Mouse (Mus musculus): ENCODE results near the gene Phkg2. TPM values are rescaled to one million over a fixed set of nuclear protein-coding genes. Genes with fewer than 3 reads are reported as not detected.
"Not testable (repeated sequence)": the region's sequence is repeated elsewhere in the genome, so short reads cannot be mapped to it uniquely, and the experiment has no call there.

The Phkg2 gene
- total and polyA plus RNA-seq, 2 experiments: 20.1 to 40.5 TPM

- WGBS: 83% methylated on average over 2 of the region's 2 CpGs
- Histone ChIP-seq H3K4me3 (ENCODE audit: insufficient read depth, low read depth, low read length) (no peak overlapping the region), H3K79me2 (ENCODE audit: control insufficient read depth, insufficient read depth, low read length) (0 out of 2 replicates have a peak, but pooled peaks cover 3% of the 10 kb centered on the region), H3K4me1 (ENCODE audit: control insufficient read depth, insufficient read depth, low read length) (peaks cover 3% of the 10 kb centered on the region; the same call in 1 of the 2 replicates), H3K27me3 (ENCODE audit: control insufficient read depth, insufficient read depth, low read length) (no peaks in the 10 kb centered on the region), H3K27ac (replicated peaks; ENCODE audit: insufficient read depth, low read depth, low read length) (no peak overlapping the region), H3K36me3 (ENCODE audit: control insufficient read depth, insufficient read depth, low read length) (no peaks in the 10 kb centered on the region), H3K9ac (ENCODE audit: low read depth, low read length) (no peak overlapping the region)
- no peak for DNase-seq (ENCODE audit: extremely low read depth, low read depth, low spot score)
- no peak for TF ChIP-seq POLR2A (IDR thresholded peaks at IDR 0.05; ENCODE audit: extremely low read depth, insufficient read depth, low read length)
- TF ChIP-seq CTCF (IDR thresholded peaks at IDR 0.05; ENCODE audit: low read depth, low read length): no peak
Measured at GRCm38 (mm10) chr7:127617962-127618361, 44.8 kb downstream of the Phkg2 start.

GRCm38 (mm10) chr7:127618402-127618801 is 45.3 kb downstream of the Phkg2 start:
- H3K27ac ChIP-seq (replicated peaks; ENCODE audit: insufficient read depth, low read depth, low read length); H3K4me3 ChIP-seq (ENCODE audit: insufficient read depth, low read depth, low read length); DNase-seq (ENCODE audit: extremely low read depth, low read depth, low spot score); H3K79me2 ChIP-seq (ENCODE audit: control insufficient read depth, insufficient read depth, low read length); H3K36me3 ChIP-seq (ENCODE audit: control insufficient read depth, insufficient read depth, low read length); H3K4me1 ChIP-seq (ENCODE audit: control insufficient read depth, insufficient read depth, low read length); H3K27me3 ChIP-seq (ENCODE audit: control insufficient read depth, insufficient read depth, low read length); H3K9ac ChIP-seq (ENCODE audit: low read depth, low read length): not testable (repeated sequence)
- WGBS: 93% methylated on average over 7 of the region's 8 CpGs

GRCm38 (mm10) chr7:127626039-127626438 is 52.9 kb downstream of the Phkg2 start:
- no peak for DNase-seq (ENCODE audit: extremely low read depth, low read depth, low spot score)
- H3K27ac ChIP-seq (replicated peaks; ENCODE audit: insufficient read depth, low read depth, low read length): no peak overlapping the region
- no peaks in the 10 kb centered on the region for H3K4me1 ChIP-seq (ENCODE audit: control insufficient read depth, insufficient read depth, low read length)
- 96% methylated on average over 7 of the region's 7 CpGs for WGBS
- H3K36me3 ChIP-seq (ENCODE audit: control insufficient read depth, insufficient read depth, low read length): no peaks in the 10 kb centered on the region
- H3K9ac ChIP-seq (ENCODE audit: low read depth, low read length): no peak overlapping the region
- H3K4me3 ChIP-seq (ENCODE audit: insufficient read depth, low read depth, low read length): no peak overlapping the region
- H3K27me3 ChIP-seq (ENCODE audit: control insufficient read depth, insufficient read depth, low read length): no peaks in the 10 kb centered on the region
- TF ChIP-seq POLR2A (IDR thresholded peaks at IDR 0.05; ENCODE audit: extremely low read depth, insufficient read depth, low read length): no peak
- no peaks in the 10 kb centered on the region for H3K79me2 ChIP-seq (ENCODE audit: control insufficient read depth, insufficient read depth, low read length)

- WGBS: 91% methylated on average over 4 of the region's 4 CpGs
- no peak for TF ChIP-seq CTCF (IDR thresholded peaks at IDR 0.05; ENCODE audit: low read depth, low read length)
- no peak for TF ChIP-seq POLR2A (IDR thresholded peaks at IDR 0.05; ENCODE audit: extremely low read depth, insufficient read depth, low read length)
- H3K79me2 ChIP-seq (ENCODE audit: control insufficient read depth, insufficient read depth, low read length): no peaks in the 10 kb centered on the region
- no peaks in the 10 kb centered on the region for H3K4me1 ChIP-seq (ENCODE audit: control insufficient read depth, insufficient read depth, low read length)
- no peaks in the 10 kb centered on the region for H3K27me3 ChIP-seq (ENCODE audit: control insufficient read depth, insufficient read depth, low read length)
- H3K4me3 ChIP-seq (ENCODE audit: insufficient read depth, low read depth, low read length): no peak overlapping the region
- DNase-seq (ENCODE audit: extremely low read depth, low read depth, low spot score): no peak
- no peak overlapping the region for H3K27ac ChIP-seq (replicated peaks; ENCODE audit: insufficient read depth, low read depth, low read length)
- H3K36me3 ChIP-seq (ENCODE audit: control insufficient read depth, insufficient read depth, low read length): no peaks in the 10 kb centered on the region
- H3K9ac ChIP-seq (ENCODE audit: low read depth, low read length): no peak overlapping the region
Measured at GRCm38 (mm10) chr7:127626471-127626870, 53.3 kb downstream of the Phkg2 start.

GRCm38 (mm10) chr7:127628646-127629045 is 55.5 kb downstream of the Phkg2 start:
- Histone ChIP-seq H3K27me3 (ENCODE audit: control insufficient read depth, insufficient read depth, low read length) (no peaks in the 10 kb centered on the region), H3K9ac (ENCODE audit: low read depth, low read length) (no peak overlapping the region), H3K79me2 (ENCODE audit: control insufficient read depth, insufficient read depth, low read length) (no peaks in the 10 kb centered on the region), H3K4me3 (ENCODE audit: insufficient read depth, low read depth, low read length) (no peak overlapping the region), H3K4me1 (ENCODE audit: control insufficient read depth, insufficient read depth, low read length) (no peaks in the 10 kb centered on the region), H3K36me3 (ENCODE audit: control insufficient read depth, insufficient read depth, low read length) (no peaks in the 10 kb centered on the region), H3K27ac (replicated peaks; ENCODE audit: insufficient read depth, low read depth, low read length) (no peak overlapping the region)
- TF ChIP-seq CTCF (IDR thresholded peaks at IDR 0.05; ENCODE audit: low read depth, low read length): no peak
- TF ChIP-seq POLR2A (IDR thresholded peaks at IDR 0.05; ENCODE audit: extremely low read depth, insufficient read depth, low read length): no peak
- 78% methylated on average over 4 of the region's 5 CpGs for WGBS
- DNase-seq (ENCODE audit: extremely low read depth, low read depth, low spot score): no peak

GRCm38 (mm10) chr7:127631416-127631815 is 58.3 kb downstream of the Phkg2 start:
- DNase-seq (ENCODE audit: extremely low read depth, low read depth, low spot score): no peak
- no peaks in the 10 kb centered on the region for H3K79me2 ChIP-seq (ENCODE audit: control insufficient read depth, insufficient read depth, low read length)
- no peaks in the 10 kb centered on the region for H3K4me1 ChIP-seq (ENCODE audit: control insufficient read depth, insufficient read depth, low read length)
- H3K27ac ChIP-seq (replicated peaks; ENCODE audit: insufficient read depth, low read depth, low read length): no peak overlapping the region
- H3K27me3 ChIP-seq (ENCODE audit: control insufficient read depth, insufficient read depth, low read length): no peaks in the 10 kb centered on the region
- 88% methylated on average over 4 of the region's 4 CpGs for WGBS
- no peak overlapping the region for H3K4me3 ChIP-seq (ENCODE audit: insufficient read depth, low read depth, low read length)
- TF ChIP-seq POLR2A (IDR thresholded peaks at IDR 0.05; ENCODE audit: extremely low read depth, insufficient read depth, low read length): no peak
- no peak for TF ChIP-seq CTCF (IDR thresholded peaks at IDR 0.05; ENCODE audit: low read depth, low read length)
- no peaks in the 10 kb centered on the region for H3K36me3 ChIP-seq (ENCODE audit: control insufficient read depth, insufficient read depth, low read length)
- H3K9ac ChIP-seq (ENCODE audit: low read depth, low read length): no peak overlapping the region

Other genes starting within 250 kb of the Phkg2 start
- 7.7 and 9.5 TPM in 2 replicates for gene Zfp768, start 227.8 kb upstream of the Phkg2 start, total RNA-seq (2014; rRNA removed)
- gene Zfp768, start 227.8 kb upstream of the Phkg2 start, polyA plus RNA-seq (2012; rRNA removed): 21.2 and 28.0 TPM in 2 replicates
- gene Zfp747, start 197.3 kb upstream of the Phkg2 start, total RNA-seq (2014; rRNA removed): 3.6 and 3.7 TPM in 2 replicates
- 3.0 and 4.0 TPM in 2 replicates for gene Zfp747, start 197.3 kb upstream of the Phkg2 start, polyA plus RNA-seq (2012; rRNA removed)
- gene 9130019O22Rik, start 186.2 kb upstream of the Phkg2 start, total RNA-seq (2014; rRNA removed): 2.0 and 2.3 TPM in 2 replicates
- 1.6 and 2.0 TPM in 2 replicates for gene 9130019O22Rik, start 186.2 kb upstream of the Phkg2 start, polyA plus RNA-seq (2012; rRNA removed)
- gene E430018J23Rik, start 179.7 kb upstream of the Phkg2 start, total RNA-seq (2014; rRNA removed): 4.9 and 5.8 TPM in 2 replicates
- gene E430018J23Rik, start 179.7 kb upstream of the Phkg2 start, polyA plus RNA-seq (2012; rRNA removed): 5.4 and 7.7 TPM in 2 replicates
- 1.8 and 2.5 TPM in 2 replicates for gene Zfp764, start 166.5 kb upstream of the Phkg2 start, total RNA-seq (2014; rRNA removed)
- gene Zfp764, start 166.5 kb upstream of the Phkg2 start, polyA plus RNA-seq (2012; rRNA removed): 1.3 and 1.8 TPM in 2 replicates
- 2.9 and 3.0 TPM in 2 replicates for gene Zfp688, start 151.3 kb upstream of the Phkg2 start, total RNA-seq (2014; rRNA removed)
- gene Zfp688, start 151.3 kb upstream of the Phkg2 start, polyA plus RNA-seq (2012; rRNA removed): 8.5 and 9.4 TPM in 2 replicates
- gene Zfp689, start 124.2 kb upstream of the Phkg2 start, total RNA-seq (2014; rRNA removed): 0.47 and 0.74 TPM in 2 replicates
- gene Zfp689, start 124.2 kb upstream of the Phkg2 start, polyA plus RNA-seq (2012; rRNA removed): 0.92 and 1.9 TPM in 2 replicates
- 8.3 and 9.5 TPM in 2 replicates for gene Prr14, start 113.7 kb upstream of the Phkg2 start, total RNA-seq (2014; rRNA removed)
- gene Prr14, start 113.7 kb upstream of the Phkg2 start, polyA plus RNA-seq (2012; rRNA removed): 41.5 and 44.6 TPM in 2 replicates
- 3.6 and 6.4 TPM in 2 replicates for gene Fbrs, start 94.1 kb upstream of the Phkg2 start, total RNA-seq (2014; rRNA removed)
- gene Fbrs, start 94.1 kb upstream of the Phkg2 start, polyA plus RNA-seq (2012; rRNA removed): 9.5 and 11.8 TPM in 2 replicates
- gene Srcap, start 61.4 kb upstream of the Phkg2 start, total RNA-seq (2014; rRNA removed): 10.9 and 13.8 TPM in 2 replicates
- gene Srcap, start 61.4 kb upstream of the Phkg2 start, polyA plus RNA-seq (2012; rRNA removed): 8.9 and 9.6 TPM in 2 replicates
- 4.6 and 7.7 TPM in 2 replicates for gene Gm42715, start 53.8 kb upstream of the Phkg2 start, total RNA-seq (2014; rRNA removed)
- 5.9 and 7.5 TPM in 2 replicates for gene Gm42715, start 53.8 kb upstream of the Phkg2 start, polyA plus RNA-seq (2012; rRNA removed)
- gene Tmem265, start 11.9 kb upstream of the Phkg2 start, total RNA-seq (2014; rRNA removed): 2.7 and 2.8 TPM in 2 replicates
- gene Tmem265, start 11.9 kb upstream of the Phkg2 start, polyA plus RNA-seq (2012; rRNA removed): 0.20 TPM in 1 of 2 replicates, not detected in the other
- 1.5 and 1.9 TPM in 2 replicates for gene Ccdc189, start 15.3 kb downstream of the Phkg2 start, total RNA-seq (2014; rRNA removed)
- 1.3 and 1.7 TPM in 2 replicates for gene Ccdc189, start 15.3 kb downstream of the Phkg2 start, polyA plus RNA-seq (2012; rRNA removed)
- gene Rnf40, start 15.4 kb downstream of the Phkg2 start, total RNA-seq (2014; rRNA removed): 14.5 and 18.3 TPM in 2 replicates
- 12.4 and 13.6 TPM in 2 replicates for gene Rnf40, start 15.4 kb downstream of the Phkg2 start, polyA plus RNA-seq (2012; rRNA removed)
- 5.0 and 7.0 TPM in 2 replicates for gene Zfp629, start 42.5 kb downstream of the Phkg2 start, total RNA-seq (2014; rRNA removed)
- gene Zfp629, start 42.5 kb downstream of the Phkg2 start, polyA plus RNA-seq (2012; rRNA removed): 4.8 and 5.8 TPM in 2 replicates
- 7.3 and 7.6 TPM in 2 replicates for gene Bcl7c, start 135.6 kb downstream of the Phkg2 start, total RNA-seq (2014; rRNA removed)
- 20.0 and 23.2 TPM in 2 replicates for gene Bcl7c, start 135.6 kb downstream of the Phkg2 start, polyA plus RNA-seq (2012; rRNA removed)
- gene Ctf1, start 139.4 kb downstream of the Phkg2 start, total RNA-seq (2014; rRNA removed): 2.7 and 4.4 TPM in 2 replicates
- gene Ctf1, start 139.4 kb downstream of the Phkg2 start, polyA plus RNA-seq (2012; rRNA removed): 10.5 and 15.9 TPM in 2 replicates
- gene Ctf2, start 158.8 kb downstream of the Phkg2 start, total RNA-seq (2014; rRNA removed): not detected in 2 replicates
- not detected in 2 replicates for gene Ctf2, start 158.8 kb downstream of the Phkg2 start, polyA plus RNA-seq (2012; rRNA removed)
- 1.9 and 2.4 TPM in 2 replicates for gene Fbxl19, start 171.2 kb downstream of the Phkg2 start, total RNA-seq (2014; rRNA removed)
- 3.9 and 4.7 TPM in 2 replicates for gene Fbxl19, start 171.2 kb downstream of the Phkg2 start, polyA plus RNA-seq (2012; rRNA removed)
- gene Orai3, start 196.5 kb downstream of the Phkg2 start, total RNA-seq (2014; rRNA removed): 10.2 and 14.7 TPM in 2 replicates
- gene Orai3, start 196.5 kb downstream of the Phkg2 start, polyA plus RNA-seq (2012; rRNA removed): 21.1 and 26.6 TPM in 2 replicates
- 2.6 and 5.4 TPM in 2 replicates for gene Setd1a, start 203.3 kb downstream of the Phkg2 start, total RNA-seq (2014; rRNA removed)
- 5.5 and 7.8 TPM in 2 replicates for gene Setd1a, start 203.3 kb downstream of the Phkg2 start, polyA plus RNA-seq (2012; rRNA removed)
- gene Gm49388, start 212.3 kb downstream of the Phkg2 start, total RNA-seq (2014; rRNA removed): not detected in 2 replicates
- gene Gm49388, start 212.3 kb downstream of the Phkg2 start, polyA plus RNA-seq (2012; rRNA removed): not detected in 2 replicates
- gene Hsd3b7, start 227.3 kb downstream of the Phkg2 start, total RNA-seq (2014; rRNA removed): 458 and 477 TPM in 2 replicates
- 1,150 and 1,162 TPM in 2 replicates for gene Hsd3b7, start 227.3 kb downstream of the Phkg2 start, polyA plus RNA-seq (2012; rRNA removed)